Mouse (Mus musculus): ENCODE measurements around the gene Cramp1l. TPM values are rescaled to one million over a fixed set of nuclear protein-coding genes. Genes with fewer than 3 reads are reported as not detected.
"Not testable (repeated sequence)": the region's sequence is repeated elsewhere in the genome, so short reads cannot be mapped to it uniquely, and the experiment has no call there.

The Cramp1l gene
- polyA plus RNA-seq, 1 experiment from 2014 or later: 11.7 TPM

DNA sequence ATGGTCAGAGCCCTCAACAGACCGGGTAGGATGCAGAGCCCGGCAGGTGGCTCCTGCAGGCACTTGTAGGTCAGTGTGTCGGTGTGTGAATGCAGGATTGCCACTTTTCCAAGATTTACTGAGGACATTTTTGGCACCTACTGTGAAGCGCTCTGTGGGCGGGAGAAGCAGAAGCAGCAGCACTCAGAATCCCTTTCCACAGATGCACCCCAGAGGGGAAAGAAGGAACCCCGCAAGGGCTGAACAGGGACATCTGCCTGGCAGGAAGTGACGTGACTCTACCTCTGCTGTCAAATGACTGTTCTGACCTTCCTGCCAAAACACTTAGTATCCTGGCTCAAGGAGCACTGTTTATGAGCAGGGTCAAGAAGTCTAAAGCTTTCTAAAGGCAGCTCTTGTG, 72.6 kb downstream of the Cramp1l start:
- no peaks in the 10 kb centered on the region for H3K27me3 ChIP-seq (ENCODE audit: control insufficient read depth, insufficient read depth, low read length)
- H3K4me1 ChIP-seq (ENCODE audit: control insufficient read depth, insufficient read depth, low read length): no peaks in the 10 kb centered on the region
- H3K9me3 ChIP-seq (ENCODE audit: control insufficient read depth, low read depth, low read length): no peaks in the 10 kb centered on the region
- 86% methylated on average over 7 of the region's 7 CpGs for WGBS
- H3K36me3 ChIP-seq (ENCODE audit: control insufficient read depth, insufficient read depth, low read length): peaks cover 33% of the 10 kb centered on the region
- no peak overlapping the region for H3K27ac ChIP-seq (ENCODE audit: low read length)
- no peak for ATAC-seq (ENCODE audit: insufficient number of reproducible peaks, insufficient read depth, low FRiP score, low read depth)
- no peak overlapping the region for H3K9ac ChIP-seq (replicated peaks; ENCODE audit: low read depth, low read length)
- no peak overlapping the region for H3K4me3 ChIP-seq (ENCODE audit: low read depth, low read length)
- H3K4me2 ChIP-seq (replicated peaks; ENCODE audit: low read depth, low read length): no peak overlapping the region

DNA sequence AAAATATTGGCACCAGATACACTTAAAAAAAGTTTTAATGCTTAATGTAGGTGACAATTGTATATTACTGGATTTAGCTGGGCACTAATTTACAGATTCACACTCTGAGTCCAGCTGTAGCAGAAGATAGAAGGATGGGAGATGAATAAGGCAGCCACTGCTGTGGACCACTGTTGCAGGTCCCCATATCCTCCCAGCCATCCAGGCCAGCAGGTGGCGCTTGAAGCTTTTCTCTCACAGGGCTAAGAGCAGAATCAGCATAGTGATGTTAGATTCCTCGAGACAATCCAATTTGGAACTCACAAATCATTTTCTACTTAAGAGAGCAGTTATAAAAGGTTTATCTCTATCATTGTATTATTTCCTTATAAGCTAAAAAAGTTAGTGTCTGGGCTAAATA, 73.1 kb downstream of the Cramp1l start:
- H3K4me2 ChIP-seq (replicated peaks; ENCODE audit: low read depth, low read length); H3K27ac ChIP-seq (ENCODE audit: low read length); H3K4me1 ChIP-seq (ENCODE audit: control insufficient read depth, insufficient read depth, low read length); H3K27me3 ChIP-seq (ENCODE audit: control insufficient read depth, insufficient read depth, low read length); H3K4me3 ChIP-seq (ENCODE audit: low read depth, low read length); H3K9ac ChIP-seq (replicated peaks; ENCODE audit: low read depth, low read length); H3K9me3 ChIP-seq (ENCODE audit: control insufficient read depth, low read depth, low read length); ATAC-seq (ENCODE audit: insufficient number of reproducible peaks, insufficient read depth, low FRiP score, low read depth): not testable (repeated sequence)
- H3K36me3 ChIP-seq (ENCODE audit: control insufficient read depth, insufficient read depth, low read length): peaks cover 27% of the 10 kb centered on the region
- WGBS: 9% methylated on average over 2 of the region's 2 CpGs

DNA sequence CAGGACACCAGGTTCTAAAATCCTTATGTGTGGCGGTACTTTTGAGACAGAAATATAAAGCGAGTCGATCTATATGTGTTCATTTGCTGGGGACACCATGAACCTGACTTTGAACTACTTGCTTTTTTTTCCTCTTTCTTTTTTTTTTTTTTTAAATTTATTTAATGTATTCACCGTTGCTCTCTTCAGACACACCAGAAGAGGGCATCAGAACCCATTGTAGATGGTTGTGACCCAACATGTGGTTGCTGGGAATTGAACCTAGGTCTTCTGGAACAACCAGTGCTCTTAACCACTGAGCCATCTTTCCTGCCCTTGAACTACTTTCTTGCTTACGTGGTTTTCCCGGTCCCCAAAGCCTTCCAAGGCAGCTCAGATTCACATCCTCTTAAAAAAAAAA, 78.3 kb downstream of the Cramp1l start:
- Histone ChIP-seq H3K9ac (replicated peaks; ENCODE audit: low read depth, low read length) (peak overlapping the region; percentile 54; the same call in 1 of the 2 replicates), H3K4me3 (ENCODE audit: low read depth, low read length) (peak overlapping the region; percentile 65), H3K27ac (ENCODE audit: low read length) (peak overlapping the region; percentile 58; the same call in 1 of the 2 replicates), H3K9me3 (ENCODE audit: control insufficient read depth, low read depth, low read length) (no peaks in the 10 kb centered on the region), H3K4me2 (replicated peaks; ENCODE audit: low read depth, low read length) (peak overlapping the region; percentile 46), H3K27me3 (ENCODE audit: control insufficient read depth, insufficient read depth, low read length) (no peaks in the 10 kb centered on the region), H3K36me3 (ENCODE audit: control insufficient read depth, insufficient read depth, low read length) (no peaks in the 10 kb centered on the region; the same call in 1 of the 2 replicates), H3K4me1 (ENCODE audit: control insufficient read depth, insufficient read depth, low read length) (peaks cover 15% of the 10 kb centered on the region)
- WGBS: 44% methylated on average over 6 of the region's 6 CpGs
- ATAC-seq (ENCODE audit: insufficient number of reproducible peaks, insufficient read depth, low FRiP score, low read depth): no peak

GRCm38 (mm10) chr17:24936259-24937237, 79.0 kb downstream of the Cramp1l start, which contains the start of gene Mapk8ip3:
Mapk8ip3 (minus strand) TSS chr17:24936977.
- Histone ChIP-seq H3K36me3 (ENCODE audit: control insufficient read depth, insufficient read depth, low read length) (no peaks in the 10 kb centered on the region; the same call in 1 of the 2 replicates), H3K27ac (ENCODE audit: low read length) (peak within 1 kb of the TSS; percentile 58; the same call in 1 of the 2 replicates), H3K9ac (replicated peaks; ENCODE audit: low read depth, low read length) (peak within 1 kb of the TSS; percentile 54), H3K4me3 (ENCODE audit: low read depth, low read length) (peak within 1 kb of the TSS; percentile 65), H3K4me2 (replicated peaks; ENCODE audit: low read depth, low read length) (peak within 1 kb of the TSS; percentile 58), H3K27me3 (ENCODE audit: control insufficient read depth, insufficient read depth, low read length) (no peaks in the 10 kb centered on the region), H3K9me3 (ENCODE audit: control insufficient read depth, low read depth, low read length) (no peaks in the 10 kb centered on the region), H3K4me1 (ENCODE audit: control insufficient read depth, insufficient read depth, low read length) (peaks cover 15% of the 10 kb centered on the region)
- WGBS: under 1% methylated on average over 78 of the region's 78 CpGs
- ATAC-seq (ENCODE audit: insufficient number of reproducible peaks, insufficient read depth, low FRiP score, low read depth): peak; percentile 97

DNA sequence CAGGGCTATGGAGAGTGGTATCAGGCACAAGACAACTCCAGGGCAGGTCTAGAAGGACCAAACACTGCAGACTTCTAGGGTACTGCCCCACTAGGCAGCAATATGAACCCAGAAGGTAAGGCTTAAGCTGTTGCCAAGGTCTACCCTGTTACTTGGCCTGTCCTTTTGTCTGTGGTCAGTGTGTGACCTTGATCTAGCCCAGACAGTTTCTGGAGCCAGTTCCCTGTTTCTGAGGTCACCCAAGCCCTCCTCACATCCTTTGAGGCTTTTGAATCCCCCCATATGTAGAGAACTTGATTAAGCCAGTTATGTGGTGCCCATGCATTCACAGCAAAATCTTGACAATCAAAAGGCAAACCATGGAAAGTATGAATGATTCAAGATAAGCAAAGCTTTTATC, 79.9 kb downstream of the Cramp1l start:
- H3K9ac ChIP-seq (replicated peaks; ENCODE audit: low read depth, low read length): peak overlapping the region; percentile 54
- no peak overlapping the region for H3K27ac ChIP-seq (ENCODE audit: low read length)
- peak overlapping the region; percentile 65 for H3K4me3 ChIP-seq (ENCODE audit: low read depth, low read length)
- H3K27me3 ChIP-seq (ENCODE audit: control insufficient read depth, insufficient read depth, low read length): no peaks in the 10 kb centered on the region
- ATAC-seq (ENCODE audit: insufficient number of reproducible peaks, insufficient read depth, low FRiP score, low read depth): no peak
- H3K36me3 ChIP-seq (ENCODE audit: control insufficient read depth, insufficient read depth, low read length): no peaks in the 10 kb centered on the region
- peak overlapping the region; percentile 58 for H3K4me2 ChIP-seq (replicated peaks; ENCODE audit: low read depth, low read length)
- H3K9me3 ChIP-seq (ENCODE audit: control insufficient read depth, low read depth, low read length): no peaks in the 10 kb centered on the region
- H3K4me1 ChIP-seq (ENCODE audit: control insufficient read depth, insufficient read depth, low read length): peaks cover 15% of the 10 kb centered on the region

- 72% methylated on average over 4 of the region's 4 CpGs for WGBS
- Histone ChIP-seq H3K4me3 (ENCODE audit: low read depth, low read length) (peak overlapping the region; percentile 65; the same call in 1 of the 2 replicates), H3K4me2 (replicated peaks; ENCODE audit: low read depth, low read length) (peak overlapping the region; percentile 58), H3K4me1 (ENCODE audit: control insufficient read depth, insufficient read depth, low read length) (peaks cover 15% of the 10 kb centered on the region), H3K27ac (ENCODE audit: low read length) (no peak overlapping the region), H3K36me3 (ENCODE audit: control insufficient read depth, insufficient read depth, low read length) (no peaks in the 10 kb centered on the region), H3K27me3 (ENCODE audit: control insufficient read depth, insufficient read depth, low read length) (no peaks in the 10 kb centered on the region), H3K9me3 (ENCODE audit: control insufficient read depth, low read depth, low read length) (no peaks in the 10 kb centered on the region), H3K9ac (replicated peaks; ENCODE audit: low read depth, low read length) (0 out of 2 replicates have a peak overlapping the region, but pooled peaks have one; percentile 54)
- ATAC-seq (ENCODE audit: insufficient number of reproducible peaks, insufficient read depth, low FRiP score, low read depth): no peak
Measured at GRCm38 (mm10) chr17:24934926-24935325, 80.7 kb downstream of the Cramp1l start.

DNA sequence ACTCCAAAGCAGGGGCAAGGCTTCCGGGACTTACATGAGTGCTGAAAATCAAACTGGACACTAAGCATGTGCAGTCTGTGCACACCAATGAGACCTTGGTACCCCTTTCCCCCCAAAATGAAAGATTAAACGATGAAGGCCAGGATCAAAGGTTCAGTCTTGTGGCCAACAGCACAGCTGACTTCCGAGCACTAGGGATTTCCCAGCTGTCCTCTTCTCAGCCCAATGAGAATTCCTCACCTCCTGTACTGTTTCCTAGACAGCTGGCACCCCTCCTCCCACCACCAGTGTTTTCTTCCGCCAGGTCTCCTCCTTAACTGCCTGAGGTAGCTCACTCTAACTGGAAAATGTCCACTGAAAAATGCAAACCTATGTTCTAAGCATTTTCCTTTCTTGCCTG, 82.4 kb downstream of the Cramp1l start:
- no peak overlapping the region for H3K4me3 ChIP-seq (ENCODE audit: low read depth, low read length)
- ATAC-seq (ENCODE audit: insufficient number of reproducible peaks, insufficient read depth, low FRiP score, low read depth): no peak

GRCm38 (mm10) chr17:24932431-24932830, 83.2 kb downstream of the Cramp1l start:
- H3K4me1 ChIP-seq (ENCODE audit: control insufficient read depth, insufficient read depth, low read length): peaks cover 15% of the 10 kb centered on the region
- H3K27me3 ChIP-seq (ENCODE audit: control insufficient read depth, insufficient read depth, low read length): no peaks in the 10 kb centered on the region
- H3K27ac ChIP-seq (ENCODE audit: low read length): no peak overlapping the region
- no peak overlapping the region for H3K4me2 ChIP-seq (replicated peaks; ENCODE audit: low read depth, low read length)
- WGBS: 96% methylated on average over 4 of the region's 4 CpGs
- H3K36me3 ChIP-seq (ENCODE audit: control insufficient read depth, insufficient read depth, low read length): peaks cover 4% of the 10 kb centered on the region; the same call in 1 of the 2 replicates
- no peaks in the 10 kb centered on the region for H3K9me3 ChIP-seq (ENCODE audit: control insufficient read depth, low read depth, low read length)
- no peak overlapping the region for H3K4me3 ChIP-seq (ENCODE audit: low read depth, low read length)
- no peak for ATAC-seq (ENCODE audit: insufficient number of reproducible peaks, insufficient read depth, low FRiP score, low read depth)
- H3K9ac ChIP-seq (replicated peaks; ENCODE audit: low read depth, low read length): no peak overlapping the region

More for the DNA sequence above, 82.4 kb downstream of the Cramp1l start:
- Histone ChIP-seq H3K9ac (replicated peaks; ENCODE audit: low read depth, low read length) (no peak overlapping the region), H3K27ac (ENCODE audit: low read length) (no peak overlapping the region), H3K36me3 (ENCODE audit: control insufficient read depth, insufficient read depth, low read length) (no peaks in the 10 kb centered on the region), H3K9me3 (ENCODE audit: control insufficient read depth, low read depth, low read length) (no peaks in the 10 kb centered on the region), H3K27me3 (ENCODE audit: control insufficient read depth, insufficient read depth, low read length) (no peaks in the 10 kb centered on the region), H3K4me1 (ENCODE audit: control insufficient read depth, insufficient read depth, low read length) (peaks cover 15% of the 10 kb centered on the region), H3K4me2 (replicated peaks; ENCODE audit: low read depth, low read length) (no peak overlapping the region)
- 78% methylated on average over 4 of the region's 4 CpGs for WGBS

Data from stomach, embryonic 14.5 days (tissue).